Mouse (Mus musculus) limb, embryonic 14.5 days (tissue): ENCODE measurements around the gene Tomm34. TPM values are rescaled to one million over a fixed set of nuclear protein-coding genes. Genes with fewer than 3 reads are reported as not detected.

Source experiments
- ATAC-seq: fragments of 200-750 bp; cut with Nextera tagmentation; 2 replicates; pipeline ENCODE4 v1.8.0; 2017; ENCODE audit warnings: low read depth, moderate number of reproducible peaks, moderate TSS enrichment; ENCODE audit not compliant: low FRiP score
- DNase-seq: peaks from one replicate; pipeline ENCODE4 v3.0.0-alpha.2; 2015; ENCODE audit warnings: low spot score
- H3K27ac ChIP-seq: fragments of 300-500 bp; sonication (generic); replicated peaks from 2 replicates; pipeline ENCODE4 v1.5.1; 2014; ENCODE audit warnings: low read depth, mild to moderate bottlenecking, low read length, moderate library complexity, mixed read lengths
- H3K27me3 ChIP-seq: fragments of 300-500 bp; sonication (generic); 2 replicates; pipeline ENCODE4 v1.6.1; 2014; ENCODE audit warnings: low read length, mixed read lengths; ENCODE audit not compliant: control insufficient read depth, insufficient read depth
- H3K36me3 ChIP-seq: fragments of 300-500 bp; sonication (generic); 2 replicates; pipeline ENCODE4 v1.6.1; 2014; ENCODE audit warnings: mild to moderate bottlenecking, low read length, moderate library complexity, mixed read lengths; ENCODE audit not compliant: control insufficient read depth, insufficient read depth
- H3K4me1 ChIP-seq: fragments of 300-500 bp; sonication (generic); 2 replicates; pipeline ENCODE4 v1.6.1; 2014; ENCODE audit warnings: antibody characterized with exemption, low read length, mixed read lengths; ENCODE audit not compliant: control insufficient read depth, insufficient read depth
- H3K4me2 ChIP-seq: fragments of 300-500 bp; sonication (generic); replicated peaks from 2 replicates; pipeline ENCODE4 v1.6.1; 2014; ENCODE audit warnings: low read depth, mild to moderate bottlenecking, low read length, moderate library complexity; ENCODE audit not compliant: severe bottlenecking
- H3K4me3 ChIP-seq: fragments of 300-500 bp; sonication (generic); replicated peaks from 2 replicates; pipeline ENCODE4 v1.5.1; 2014; ENCODE audit warnings: low read length
- H3K9ac ChIP-seq: fragments of 300-500 bp; sonication (generic); 2 replicates; pipeline ENCODE4 v1.6.1; 2014; ENCODE audit warnings: mild to moderate bottlenecking, low read depth, low read length, moderate library complexity; ENCODE audit not compliant: severe bottlenecking
- H3K9me3 ChIP-seq: fragments of 300-500 bp; sonication (generic); 2 replicates; pipeline ENCODE4 v1.6.1; 2016; ENCODE audit warnings: low read length; ENCODE audit not compliant: control insufficient read depth
- POLR2A ChIP-seq: fragments of 200-500 bp; IDR thresholded peaks from 2 replicates; pipeline ENCODE4 v1.8.0; 2012; ENCODE audit warnings: inconsistent platforms, mild to moderate bottlenecking, moderate library complexity, borderline replicate concordance; ENCODE audit not compliant: insufficient read depth, insufficient read length; ENCODE audit errors: extremely low read depth
- WGBS: fragments of 180-500 bp; shearing (Covaris S2); extraction: QIAGEN DNeasy Blood & Tissue Kit; methylation state at CpG from one replicate; pipeline ENCODE4 v1.1.7; 2014; 5-methylcytosine and 5-hydroxymethylcytosine counted together
- polyA plus RNA-seq, 2 experiments: library from polyadenylated mRNA; depleted of rRNA in 1 of 2; stranded (reverse) in 1 of 2; unstranded in 1 of 2; fragments of >200 nt; fragmentation: Nextera tagmentation in 1 of 2; extraction: Ambion mirVana in 1 of 2; gene quantifications; 2 replicates each; pipeline versions ENCODE4 v1.2.1 to v1.2.3; 2012 to 2014

The Tomm34 gene
- polyA plus RNA-seq, 2 experiments: 39.1 to 50.1 TPM

DNA sequence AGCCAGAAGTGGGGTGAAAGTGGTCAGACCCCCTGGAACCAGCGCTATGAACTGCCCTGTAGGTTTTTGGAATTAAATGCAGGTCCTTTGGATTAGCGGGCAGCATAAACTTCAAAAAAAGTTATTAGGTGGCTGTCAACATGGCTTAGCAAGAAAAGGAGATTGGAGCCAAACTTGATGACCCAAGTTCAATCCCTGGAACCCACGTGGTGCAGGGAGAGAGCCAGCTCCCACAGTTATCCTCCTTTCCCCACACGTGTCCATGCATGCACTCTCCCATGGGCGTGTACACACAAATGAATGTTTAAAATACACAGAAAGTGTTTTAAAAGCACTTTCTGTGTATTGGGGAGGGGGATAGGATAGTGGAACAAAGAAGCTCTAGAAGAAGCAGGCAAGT, 60.5 kb downstream of the Tomm34 start:
- Histone ChIP-seq H3K27ac (no peak overlapping the region), H3K4me1 (peaks cover 2% of the 10 kb centered on the region; the same call in 1 of the 2 replicates), H3K9ac (no peak overlapping the region), H3K27me3 (no peaks in the 10 kb centered on the region), H3K36me3 (peaks cover 44% of the 10 kb centered on the region), H3K4me2 (no peak overlapping the region), H3K9me3 (no peaks in the 10 kb centered on the region), H3K4me3 (no peak overlapping the region)
- ATAC-seq (no peak), DNase-seq (no peak)
- WGBS: 82% methylated on average over 5 of the region's 5 CpGs
- no peak for TF ChIP-seq POLR2A

DNA sequence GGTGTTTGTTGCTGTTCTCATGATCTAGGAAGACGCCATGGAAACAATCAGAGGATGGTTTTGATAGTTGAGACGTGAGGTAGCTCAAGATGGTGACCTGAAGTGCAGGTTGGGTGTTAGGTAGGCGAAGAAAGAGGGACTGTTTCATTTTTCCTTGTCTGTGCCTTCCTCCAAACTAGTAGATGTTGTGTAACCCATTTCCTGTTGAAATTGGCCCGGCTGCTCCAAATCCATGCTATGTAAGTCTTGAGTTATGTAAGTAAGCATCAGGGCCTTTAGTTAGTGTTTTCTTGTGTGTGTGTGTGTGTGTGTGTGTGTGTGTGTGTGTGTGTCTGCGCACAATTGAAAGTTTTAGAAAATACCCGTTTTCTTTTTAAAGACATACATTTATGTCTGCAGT, 61.7 kb downstream of the Tomm34 start:
- Histone ChIP-seq H3K4me2 (no peak overlapping the region), H3K4me3 (no peak overlapping the region), H3K9ac (no peak overlapping the region), H3K27me3 (no peaks in the 10 kb centered on the region), H3K9me3 (no peaks in the 10 kb centered on the region), H3K27ac (no peak overlapping the region), H3K4me1 (peaks cover 6% of the 10 kb centered on the region; the same call in 1 of the 2 replicates), H3K36me3 (peaks cover 32% of the 10 kb centered on the region)
- TF ChIP-seq POLR2A: no peak
- DNase-seq (no peak), ATAC-seq (no peak)
- WGBS: 92% methylated on average over 6 of the region's 6 CpGs

GRCm38 (mm10) chr2:164007987-164008545, 62.9 kb downstream of the Tomm34 start:
- no peak for DNase-seq
- Histone ChIP-seq H3K36me3 (peaks cover 21% of the 10 kb centered on the region), H3K9me3 (no peaks in the 10 kb centered on the region), H3K9ac (no peak overlapping the region), H3K4me1 (peaks cover 7% of the 10 kb centered on the region; the same call in 1 of the 2 replicates), H3K4me2 (no peak overlapping the region), H3K27ac (no peak overlapping the region), H3K4me3 (no peak overlapping the region), H3K27me3 (no peaks in the 10 kb centered on the region)
- no peak for ATAC-seq
- WGBS: 78% methylated on average over 2 of the region's 2 CpGs
- TF ChIP-seq POLR2A: no peak

- Histone ChIP-seq H3K9me3 (no peaks in the 10 kb centered on the region), H3K9ac (no peak overlapping the region), H3K27ac (no peak overlapping the region), H3K4me3 (no peak overlapping the region), H3K4me2 (no peak overlapping the region), H3K27me3 (no peaks in the 10 kb centered on the region), H3K36me3 (peaks cover 16% of the 10 kb centered on the region), H3K4me1 (peaks cover 7% of the 10 kb centered on the region; the same call in 1 of the 2 replicates)
- DNase-seq (no peak), ATAC-seq (no peak)
- 74% methylated on average over 7 of the region's 8 CpGs for WGBS
- no peak for TF ChIP-seq POLR2A
Measured at GRCm38 (mm10) chr2:164007547-164007946, 63.4 kb downstream of the Tomm34 start.

DNA sequence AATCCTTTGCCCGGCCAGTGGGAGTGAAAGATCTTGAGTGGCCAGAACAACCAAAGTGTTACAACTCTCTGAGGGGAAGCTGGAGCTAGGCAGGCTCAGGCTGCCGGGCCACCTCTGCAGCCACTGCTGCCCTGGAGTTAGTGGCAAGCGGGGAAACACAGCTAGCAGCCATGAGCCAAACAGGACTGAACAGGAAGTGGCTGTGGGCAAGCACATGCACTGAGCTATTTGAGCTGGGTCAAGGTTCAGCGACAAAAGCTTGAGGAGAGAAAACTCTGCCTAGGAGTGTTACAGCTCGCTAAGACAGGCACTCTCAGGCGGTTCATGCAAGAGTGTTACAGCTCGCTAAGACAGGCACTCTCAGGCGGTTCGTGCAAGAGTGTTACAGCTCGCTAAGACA, 64.0 kb downstream of the Tomm34 start:
- no peak for TF ChIP-seq POLR2A
- Histone ChIP-seq H3K4me3 (no peak overlapping the region), H3K4me2 (no peak overlapping the region), H3K9ac (no peak overlapping the region), H3K9me3 (no peaks in the 10 kb centered on the region), H3K36me3 (peaks cover 10% of the 10 kb centered on the region), H3K4me1 (peaks cover 7% of the 10 kb centered on the region; the same call in 1 of the 2 replicates), H3K27ac (no peak overlapping the region), H3K27me3 (no peaks in the 10 kb centered on the region)
- ATAC-seq (no peak), DNase-seq (no peak)
- 73% methylated on average over 10 of the region's 10 CpGs for WGBS
